Mouse (Mus musculus) R1 (cell line): ENCODE measurements at regions not wholly inside any gene's neighbourhood (a gene's known extent, or its start where the extent isn't known, plus 50 kb on each side); places are given as distances from the start of the nearest gene placed in this dataset.

Experiments
- DNase-seq: peaks from one replicate; pipeline ENCODE4 v3.0.0-alpha.2; 2018; ENCODE audit warnings: low read depth, low spot score

GRCm38 (mm10) chr4:32074399-32075296 is 110.8 kb downstream of the Map3k7 start:
- peak; percentile 56 for DNase-seq

- no peak for DNase-seq
Observed at GRCm38 (mm10) chr4:32076391-32076925, 112.6 kb downstream of the Map3k7 start.

DNA sequence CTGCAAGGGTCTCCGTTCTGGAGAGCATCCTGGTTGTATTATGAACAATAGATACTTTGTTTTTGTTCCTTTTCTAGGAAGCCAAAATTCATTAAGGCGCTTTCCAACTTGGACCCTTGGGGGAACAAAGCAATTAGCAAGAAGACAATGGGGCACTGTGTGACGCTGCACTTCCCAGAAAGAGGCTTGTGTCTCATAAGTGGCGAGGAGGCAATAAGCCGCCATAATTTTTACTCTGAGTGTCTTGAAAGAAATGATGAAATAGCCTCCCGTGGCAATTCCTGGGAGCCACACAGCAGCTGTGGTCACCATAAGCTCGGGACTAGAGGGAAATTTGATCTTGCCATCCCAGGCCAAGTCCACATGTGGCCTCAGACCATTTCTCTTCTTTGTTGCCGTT is 119.6 kb downstream of the Map3k7 start:
- DNase-seq, result no peak

DNA sequence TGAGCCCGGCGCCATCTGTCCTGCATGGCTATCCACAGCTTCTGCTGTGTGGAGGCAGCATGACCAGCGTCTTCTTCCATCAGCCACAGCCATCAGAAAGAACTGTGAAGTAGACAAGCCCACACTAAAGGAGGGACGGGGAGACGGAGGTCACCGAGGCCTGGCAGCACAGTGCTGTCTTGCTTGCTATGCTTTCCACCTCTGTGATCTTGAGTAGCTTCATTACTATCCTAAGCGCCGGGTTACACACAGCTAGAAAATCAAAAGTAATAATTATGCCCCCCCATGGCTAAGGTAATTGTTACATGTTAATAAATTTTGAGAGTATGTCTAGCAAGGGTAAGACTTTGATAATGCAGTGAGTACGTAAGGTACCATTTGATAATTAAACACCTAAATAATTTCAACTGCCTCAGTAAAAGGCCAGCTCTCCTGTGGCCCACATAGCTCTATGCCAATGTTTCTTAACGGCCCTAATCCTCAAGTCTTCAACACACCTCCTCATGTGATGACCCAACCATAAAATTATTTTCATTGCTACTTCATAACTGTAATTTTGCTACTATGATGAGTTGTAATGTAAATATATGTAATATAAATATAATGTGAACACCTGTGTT is 120.5 kb downstream of the Map3k7 start:
- DNase-seq, result no peak

DNA sequence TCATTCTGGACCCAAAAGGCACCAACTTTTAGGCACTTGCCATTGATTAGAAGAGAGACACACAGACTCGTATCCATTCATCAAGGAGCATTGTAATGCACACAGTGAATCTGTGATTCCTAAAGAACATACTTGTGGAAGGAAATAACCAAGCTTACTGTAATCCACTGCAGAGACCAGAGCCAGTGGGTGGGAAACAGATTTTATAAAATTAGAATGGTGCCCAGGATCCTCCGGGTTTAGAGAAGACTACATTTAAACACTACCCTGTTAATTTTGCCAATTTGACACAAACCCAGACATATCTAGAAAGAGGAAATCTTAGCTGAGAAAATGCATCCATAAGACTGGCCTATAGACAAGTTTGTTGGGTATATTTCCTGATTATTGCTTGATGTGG is 121.1 kb downstream of the Map3k7 start:
- DNase-seq, result no peak

DNA sequence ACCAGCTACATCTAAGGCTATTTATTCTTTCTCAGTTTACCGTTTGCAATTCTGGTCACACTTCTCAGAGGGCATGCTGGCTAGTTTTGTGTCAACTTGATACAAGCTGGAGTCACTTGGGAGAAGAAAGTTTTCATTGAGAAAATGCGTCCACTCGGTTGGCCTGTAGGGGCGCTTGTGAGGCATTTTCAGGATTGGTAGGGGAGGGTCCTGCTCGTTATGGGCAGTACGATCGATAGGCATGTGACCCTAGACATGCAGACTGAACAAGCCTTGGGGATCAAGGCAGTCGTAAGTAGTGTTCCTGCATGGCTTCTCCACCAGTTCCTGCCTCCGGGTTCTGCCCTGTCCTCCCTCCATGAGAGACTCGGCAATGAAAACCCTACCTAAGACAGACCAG is 127.2 kb downstream of the Map3k7 start:
- peak; percentile 55 for DNase-seq

DNA sequence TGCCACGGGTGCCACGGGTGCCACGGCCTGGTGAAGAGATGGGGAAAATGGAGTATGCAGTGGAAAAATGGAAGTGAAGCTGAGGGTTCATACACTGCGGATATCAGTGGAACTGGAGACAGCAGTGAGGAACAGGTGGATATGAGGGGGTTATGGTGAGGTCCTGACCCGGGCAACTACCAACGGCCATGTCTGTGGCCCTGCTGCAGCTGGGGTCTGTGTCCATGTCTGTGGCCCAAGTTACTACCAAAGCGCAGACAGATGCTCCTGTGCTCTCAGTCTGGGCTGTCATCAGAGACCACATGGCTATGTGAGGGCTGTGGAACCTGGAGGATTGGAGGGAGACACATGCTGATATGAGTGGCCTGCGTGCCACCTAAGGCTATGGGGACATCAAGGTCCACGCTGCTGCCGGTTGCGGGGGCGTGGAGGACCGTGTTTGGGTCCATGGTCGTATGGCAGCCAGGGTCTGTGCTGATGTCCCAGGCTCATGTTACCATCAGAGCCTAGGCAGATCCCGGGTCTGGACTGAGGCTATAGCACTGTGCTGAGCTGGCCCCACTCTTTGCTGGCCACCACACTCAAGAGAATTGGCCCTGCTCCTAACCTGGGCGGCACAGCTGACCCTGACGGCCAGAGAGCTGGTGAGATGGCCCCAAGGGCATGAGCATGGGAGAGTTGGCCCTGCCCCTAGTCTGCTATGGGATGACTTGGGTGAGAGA is 128.6 kb downstream of the Map3k7 start:
- no peak for DNase-seq

DNA sequence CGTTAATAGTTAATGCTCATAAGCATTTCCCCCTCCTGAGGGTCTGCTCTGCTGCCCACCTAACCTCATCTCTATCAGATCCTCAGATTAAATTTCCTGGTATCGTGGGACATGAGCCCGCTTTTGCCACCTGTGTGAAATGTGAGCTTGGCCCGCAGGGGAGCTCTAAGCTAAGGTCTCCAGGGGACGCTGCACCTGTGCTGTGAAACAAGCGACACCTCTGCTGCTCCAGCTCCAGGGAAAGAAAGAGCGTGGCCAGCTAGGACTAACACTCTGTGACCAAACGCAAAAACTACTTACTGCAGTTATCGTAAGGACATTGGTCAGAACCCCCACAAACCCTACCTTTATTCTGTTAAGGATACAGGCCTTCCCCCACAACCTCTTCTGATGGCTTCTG is 134.3 kb downstream of the Map3k7 start:
- no peak for DNase-seq

- DNase-seq, result no peak
Observed at GRCm38 (mm10) chr4:32101002-32101401, 137.1 kb downstream of the Map3k7 start.

DNA sequence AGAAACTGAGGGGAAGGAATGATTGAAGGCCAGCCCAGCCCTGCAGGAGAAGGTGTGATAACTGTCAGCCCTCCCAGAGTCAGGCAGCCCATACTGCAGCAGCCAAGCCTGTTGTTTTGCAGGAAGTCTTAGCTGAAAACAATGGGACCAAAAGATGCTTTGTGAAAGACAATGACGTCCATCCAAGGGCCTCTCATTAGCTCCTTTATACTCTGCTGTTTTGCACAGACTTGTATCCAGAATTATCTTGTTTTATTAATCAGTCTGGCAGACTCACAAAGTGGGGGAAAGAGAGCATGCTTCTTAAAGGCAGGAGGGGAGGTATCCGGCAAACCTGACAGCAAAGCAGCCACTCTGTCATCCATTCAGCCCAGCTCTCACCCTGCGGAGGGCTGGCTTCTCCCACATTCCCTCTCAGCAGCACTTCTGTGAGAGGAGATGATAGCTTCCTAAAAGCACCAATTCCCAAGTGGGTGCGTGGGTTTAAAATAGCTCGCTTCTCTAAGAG is 131.9 kb upstream of the Bach2 start:
- DNase-seq, result peak; percentile 25

- no peak for DNase-seq
Observed at GRCm38 (mm10) chr4:32122320-32122719, 116.3 kb upstream of the Bach2 start.

- DNase-seq, result no peak
Observed at GRCm38 (mm10) chr4:32126828-32127227, 111.8 kb upstream of the Bach2 start.

GRCm38 (mm10) chr4:32130594-32130993 is 108.0 kb upstream of the Bach2 start:
- DNase-seq, result peak; percentile 16

- no peak for DNase-seq
Observed at GRCm38 (mm10) chr4:32131819-32132218, 106.8 kb upstream of the Bach2 start.

- DNase-seq, result no peak
Observed at GRCm38 (mm10) chr4:32136151-32136550, 102.5 kb upstream of the Bach2 start.

DNA sequence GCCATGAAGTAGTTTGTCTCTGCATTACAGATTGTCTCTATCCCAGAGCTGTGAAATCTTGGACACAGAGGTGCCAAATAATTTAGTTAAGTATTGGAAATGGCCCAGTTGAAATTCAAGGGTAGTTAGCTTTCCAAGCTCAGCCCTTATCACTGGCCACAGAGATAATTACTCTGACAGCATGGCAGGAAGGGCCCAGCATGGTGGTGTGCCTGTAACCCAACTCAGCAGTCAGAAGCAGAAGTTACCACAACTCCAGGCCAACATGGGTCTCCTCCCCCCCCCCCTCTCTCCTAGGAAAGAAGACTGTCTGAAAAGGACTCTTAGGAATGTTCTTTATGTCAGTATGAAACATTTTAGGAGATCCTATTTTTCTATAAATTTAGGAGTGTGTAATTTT is 101.4 kb upstream of the Bach2 start:
- no peak for DNase-seq

- no peak for DNase-seq
Observed at GRCm38 (mm10) chr4:32137966-32138365, 100.6 kb upstream of the Bach2 start.

DNA sequence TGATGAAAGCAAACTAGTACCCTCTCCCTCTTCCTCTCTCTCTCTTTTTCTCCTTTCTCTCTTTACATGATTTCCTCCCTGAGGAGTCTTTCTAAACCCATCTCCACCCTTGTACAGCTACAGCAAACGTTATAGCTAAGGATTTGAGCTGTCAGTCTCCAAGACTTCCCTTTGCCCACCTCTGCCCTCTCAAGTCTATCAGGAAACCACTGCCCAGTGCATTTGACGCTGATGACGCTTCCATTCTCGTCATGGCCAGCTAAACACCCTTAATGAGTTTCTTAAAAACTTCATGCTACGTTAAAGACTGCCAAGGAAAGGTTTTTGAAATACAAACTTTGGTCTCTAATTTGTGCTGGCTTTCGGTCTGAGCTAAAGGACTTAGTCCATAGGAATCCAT is 99.0 kb upstream of the Bach2 start:
- DNase-seq, result no peak

DNA sequence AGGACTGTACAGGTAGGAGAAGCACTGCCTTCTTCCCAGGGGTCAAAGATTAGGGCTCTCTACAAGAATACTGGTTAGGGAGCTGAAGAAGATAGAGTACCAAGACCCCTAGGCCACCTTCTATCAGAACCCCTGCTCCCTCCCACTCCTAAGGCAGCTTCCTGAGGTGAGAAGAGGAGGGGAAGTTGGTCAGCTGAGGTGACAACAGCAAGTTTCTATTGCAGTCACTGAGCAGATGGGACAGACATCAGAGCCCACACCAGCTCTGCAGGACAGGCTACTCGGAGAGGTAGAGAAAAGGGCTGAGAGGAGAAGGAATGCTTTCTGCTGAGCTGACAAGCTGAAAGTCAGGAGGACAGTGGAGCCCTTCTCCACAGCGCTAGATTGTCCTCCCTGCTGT is 98.5 kb upstream of the Bach2 start:
- no peak for DNase-seq

DNA sequence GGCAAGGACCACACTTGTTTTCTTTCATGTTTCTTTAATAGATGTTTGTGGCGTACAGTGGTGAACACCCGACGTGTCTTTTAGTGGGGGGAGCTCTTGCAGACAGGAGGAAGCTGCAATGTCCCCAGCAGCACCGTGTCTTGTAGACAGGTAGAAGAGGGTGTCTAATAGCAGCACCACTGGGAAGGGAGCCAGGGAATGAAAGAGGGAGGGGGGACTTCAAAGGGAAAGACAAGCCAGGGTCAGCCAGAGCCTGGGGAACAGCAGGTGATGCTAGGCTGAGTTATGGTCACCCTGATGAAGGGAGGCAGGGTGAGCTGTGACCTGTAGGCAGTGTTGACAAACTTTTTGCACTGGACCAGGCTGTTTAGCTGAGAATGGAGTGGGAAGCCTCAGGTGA is 96.4 kb upstream of the Bach2 start:
- DNase-seq, result no peak

- no peak for DNase-seq
Observed at GRCm38 (mm10) chr4:32147146-32147545, 91.5 kb upstream of the Bach2 start.

DNA sequence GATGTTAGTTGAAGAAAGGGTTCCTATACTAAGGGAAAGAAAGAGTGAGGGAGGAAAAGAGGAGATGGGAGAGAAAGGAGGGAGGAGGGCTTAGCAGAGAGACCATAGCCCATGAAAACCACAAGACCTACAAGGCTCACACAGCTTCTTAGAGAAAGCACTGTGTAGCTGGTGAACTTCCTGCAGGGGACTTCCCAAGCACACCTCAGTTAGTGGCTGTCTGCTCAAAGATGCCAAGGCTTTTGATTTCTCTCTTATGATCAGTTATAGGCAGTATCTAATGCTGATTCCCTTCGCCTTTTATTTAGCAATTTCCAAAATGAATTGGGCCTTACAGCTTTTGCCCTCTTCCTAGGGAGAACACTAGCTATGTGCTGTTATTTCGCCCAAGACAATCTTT is 90.0 kb upstream of the Bach2 start:
- no peak for DNase-seq
